Mouse (Mus musculus): ENCODE measurements around the gene Srp72. TPM values are rescaled to one million over a fixed set of nuclear protein-coding genes. Genes with fewer than 3 reads are reported as not detected.

Gene Srp72
- polyA plus RNA-seq (2015; fragmentation: Nextera tagmentation; extraction: Ambion mirVana), result 97.3 and 106 TPM in 2 replicates

GRCm38 (mm10) chr5:76974554-76975285 is at the start of gene Srp72:
Gene Srp72, plus strand, starts transcription at chr5:76974683.
- ATAC-seq (ENCODE audit: insufficient number of reproducible peaks, low FRiP score, low TSS enrichment, low read depth), result peak; percentile 93

DNA sequence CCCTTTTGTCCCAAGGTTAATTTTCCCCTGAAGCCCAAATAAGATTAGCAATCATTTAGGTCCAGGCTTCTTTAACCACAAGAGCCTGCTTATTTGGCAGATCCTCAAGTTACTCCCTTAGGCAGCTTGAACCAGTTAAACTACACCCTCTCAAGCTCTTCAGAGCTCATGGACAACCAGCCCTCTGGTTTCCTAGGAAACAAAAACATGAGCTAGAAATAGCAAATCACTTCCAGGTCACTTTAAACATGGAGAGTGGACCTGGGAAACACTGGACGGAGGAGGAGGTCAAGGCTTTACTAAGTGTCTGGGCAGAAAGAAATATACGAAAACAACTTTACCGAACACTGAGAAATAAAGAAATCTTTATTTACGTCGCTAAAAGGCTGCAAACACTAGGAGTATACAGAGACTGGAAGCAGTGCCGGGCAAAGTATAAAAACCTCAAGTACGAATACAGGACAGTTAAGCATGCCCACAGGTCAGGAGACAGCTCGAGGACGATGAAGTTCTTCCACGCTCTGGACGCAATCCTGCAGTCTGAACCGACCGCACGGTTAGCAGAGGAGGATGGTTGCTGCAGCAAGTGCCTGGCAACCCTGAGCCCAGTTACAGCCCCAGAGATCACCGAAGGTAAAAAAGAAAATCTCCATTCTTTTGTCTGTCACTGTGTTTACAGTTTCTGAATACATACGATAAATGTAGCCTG is 46.2 kb upstream of the Srp72 start:
- WGBS, result 37% methylated on average over 16 of the region's 16 CpGs
- Histone ChIP-seq H3K36me3 (peaks cover 19% of the 10 kb centered on the region), H3K9ac (no peak overlapping the region), H3K27me3 (no peaks in the 10 kb centered on the region), H3K4me2 (replicated peaks) (peak overlapping the region; percentile 38), H3K4me3 (replicated peaks) (peak overlapping the region; percentile 27), H3K27ac (replicated peaks) (peak overlapping the region; percentile 81), H3K9me3 (replicated peaks) (no peaks in the 10 kb centered on the region), H3K4me1 (peaks cover 5% of the 10 kb centered on the region)
- ATAC-seq (ENCODE audit: insufficient number of reproducible peaks, low FRiP score, low TSS enrichment, low read depth), result 0 out of 2 replicates have a peak, but pooled peaks have one; percentile 65

More at GRCm38 (mm10) chr5:76974554-76975285, at the start of gene Srp72:
- H3K27ac ChIP-seq (replicated peaks), result peak within 1 kb of the TSS; percentile 95
- H3K4me1 ChIP-seq, result peaks cover 20% of the 10 kb centered on the region
- H3K9me3 ChIP-seq (replicated peaks), result no peaks in the 10 kb centered on the region
- WGBS, result under 1% methylated on average over 60 of the region's 60 CpGs
- H3K27me3 ChIP-seq, result no peaks in the 10 kb centered on the region
- peak within 1 kb of the TSS; percentile 84 for H3K9ac ChIP-seq
- H3K4me3 ChIP-seq (replicated peaks), result peak within 1 kb of the TSS; percentile 97
- H3K4me2 ChIP-seq (replicated peaks), result peak within 1 kb of the TSS; percentile 81
- peaks cover 36% of the 10 kb centered on the region for H3K36me3 ChIP-seq

- H3K4me3 ChIP-seq (replicated peaks), result no peak overlapping the region
- peaks cover 19% of the 10 kb centered on the region for H3K36me3 ChIP-seq
- ATAC-seq (ENCODE audit: insufficient number of reproducible peaks, low FRiP score, low TSS enrichment, low read depth), result no peak
- H3K27me3 ChIP-seq, result no peaks in the 10 kb centered on the region
- H3K4me1 ChIP-seq, result peaks cover 5% of the 10 kb centered on the region
- no peaks in the 10 kb centered on the region for H3K9me3 ChIP-seq (replicated peaks)
- 66% methylated on average over 7 of the region's 7 CpGs for WGBS
- peak overlapping the region; percentile 38; the same call in 1 of the 2 replicates for H3K4me2 ChIP-seq (replicated peaks)
- H3K27ac ChIP-seq (replicated peaks), result peak overlapping the region; percentile 48; the same call in 1 of the 2 replicates
- no peak overlapping the region for H3K9ac ChIP-seq
Measured at GRCm38 (mm10) chr5:76929180-76929877, 45.2 kb upstream of the Srp72 start.

DNA sequence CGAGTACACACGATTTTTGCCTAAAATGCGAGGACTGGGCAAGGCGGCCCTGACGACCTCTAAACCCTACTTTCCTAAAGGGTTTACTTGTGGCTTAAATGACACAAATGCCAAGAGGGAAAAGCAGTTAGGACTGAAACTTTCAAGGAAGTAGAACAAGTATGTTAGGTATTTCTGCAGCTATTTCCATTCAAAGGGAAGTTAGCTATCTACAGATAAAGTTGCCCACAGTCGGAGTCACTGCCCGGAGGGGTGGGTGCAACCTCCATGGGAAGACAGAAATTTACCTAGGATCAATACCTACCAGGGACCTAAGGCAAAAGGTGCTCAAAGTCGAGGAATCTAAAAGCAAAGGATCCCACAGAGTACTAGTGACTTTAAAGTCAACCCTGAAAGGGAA is 34.8 kb upstream of the Srp72 start:
- ATAC-seq (ENCODE audit: insufficient number of reproducible peaks, low FRiP score, low TSS enrichment, low read depth), result no peak
- Histone ChIP-seq H3K4me1 (no peaks in the 10 kb centered on the region), H3K9ac (no peak overlapping the region), H3K4me2 (replicated peaks) (no peak overlapping the region), H3K9me3 (replicated peaks) (no peaks in the 10 kb centered on the region), H3K4me3 (replicated peaks) (no peak overlapping the region), H3K27ac (replicated peaks) (no peak overlapping the region), H3K27me3 (no peaks in the 10 kb centered on the region), H3K36me3 (peaks cover 13% of the 10 kb centered on the region; the same call in 1 of the 2 replicates)
- 91% methylated on average over 8 of the region's 8 CpGs for WGBS

DNA sequence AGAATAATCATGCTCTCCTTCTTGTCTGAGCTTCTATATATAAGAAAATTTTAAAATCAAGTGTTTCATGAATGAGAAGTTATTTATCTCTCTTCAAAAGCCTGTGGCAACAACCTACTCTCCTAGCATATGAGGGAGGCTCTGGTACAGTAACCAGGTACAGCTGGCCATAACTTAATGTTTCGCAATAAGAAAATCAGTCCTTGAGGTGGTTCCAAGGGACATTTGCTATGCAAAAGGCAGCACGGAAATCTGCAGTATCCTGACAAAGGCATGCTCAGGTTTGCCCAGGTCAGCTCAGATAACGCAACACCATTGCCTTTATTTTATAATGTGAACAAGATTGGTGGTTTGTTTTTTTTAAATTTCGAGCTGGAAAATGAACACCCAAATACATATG is 32.5 kb upstream of the Srp72 start:
- Histone ChIP-seq H3K4me1 (peaks cover 6% of the 10 kb centered on the region; the same call in 1 of the 2 replicates), H3K27me3 (no peaks in the 10 kb centered on the region), H3K4me2 (replicated peaks) (no peak overlapping the region), H3K36me3 (peaks cover 13% of the 10 kb centered on the region; the same call in 1 of the 2 replicates), H3K9ac (no peak overlapping the region), H3K27ac (replicated peaks) (no peak overlapping the region), H3K4me3 (replicated peaks) (no peak overlapping the region), H3K9me3 (replicated peaks) (no peaks in the 10 kb centered on the region)
- ATAC-seq (ENCODE audit: insufficient number of reproducible peaks, low FRiP score, low TSS enrichment, low read depth), result no peak
- 73% methylated on average over 4 of the region's 4 CpGs for WGBS

GRCm38 (mm10) chr5:76942505-76942904 is 32.0 kb upstream of the Srp72 start:
- H3K27me3 ChIP-seq, result no peaks in the 10 kb centered on the region
- no peak for ATAC-seq (ENCODE audit: insufficient number of reproducible peaks, low FRiP score, low TSS enrichment, low read depth)
- H3K4me1 ChIP-seq, result peaks cover 6% of the 10 kb centered on the region; the same call in 1 of the 2 replicates
- WGBS, result 91% methylated on average over 4 of the region's 4 CpGs
- no peak overlapping the region for H3K4me3 ChIP-seq (replicated peaks)
- no peak overlapping the region for H3K4me2 ChIP-seq (replicated peaks)
- no peak overlapping the region for H3K9ac ChIP-seq
- no peak overlapping the region for H3K27ac ChIP-seq (replicated peaks)
- peaks cover 13% of the 10 kb centered on the region; the same call in 1 of the 2 replicates for H3K36me3 ChIP-seq
- H3K9me3 ChIP-seq (replicated peaks), result no peaks in the 10 kb centered on the region

- no peaks in the 10 kb centered on the region for H3K27me3 ChIP-seq
- WGBS, result 69% methylated on average over 6 of the region's 6 CpGs
- H3K9me3 ChIP-seq (replicated peaks), result no peaks in the 10 kb centered on the region
- no peak for ATAC-seq (ENCODE audit: insufficient number of reproducible peaks, low FRiP score, low TSS enrichment, low read depth)
- no peak overlapping the region for H3K9ac ChIP-seq
- H3K36me3 ChIP-seq, result 0 out of 2 replicates have a peak, but pooled peaks cover 5% of the 10 kb centered on the region
- H3K4me2 ChIP-seq (replicated peaks), result no peak overlapping the region
- H3K27ac ChIP-seq (replicated peaks), result no peak overlapping the region
- H3K4me1 ChIP-seq, result peaks cover 13% of the 10 kb centered on the region
- no peak overlapping the region for H3K4me3 ChIP-seq (replicated peaks)
Measured at GRCm38 (mm10) chr5:76944965-76945677, 29.4 kb upstream of the Srp72 start.

- Histone ChIP-seq H3K36me3 (0 out of 2 replicates have a peak, but pooled peaks cover 2% of the 10 kb centered on the region), H3K9me3 (replicated peaks) (no peaks in the 10 kb centered on the region), H3K27me3 (no peaks in the 10 kb centered on the region), H3K4me2 (replicated peaks) (no peak overlapping the region), H3K4me1 (peaks cover 17% of the 10 kb centered on the region), H3K27ac (replicated peaks) (no peak overlapping the region), H3K4me3 (replicated peaks) (no peak overlapping the region), H3K9ac (no peak overlapping the region)
- 47% methylated on average over 2 of the region's 2 CpGs for WGBS
- ATAC-seq (ENCODE audit: insufficient number of reproducible peaks, low FRiP score, low TSS enrichment, low read depth), result no peak
Measured at GRCm38 (mm10) chr5:76945678-76946033, 28.8 kb upstream of the Srp72 start.

DNA sequence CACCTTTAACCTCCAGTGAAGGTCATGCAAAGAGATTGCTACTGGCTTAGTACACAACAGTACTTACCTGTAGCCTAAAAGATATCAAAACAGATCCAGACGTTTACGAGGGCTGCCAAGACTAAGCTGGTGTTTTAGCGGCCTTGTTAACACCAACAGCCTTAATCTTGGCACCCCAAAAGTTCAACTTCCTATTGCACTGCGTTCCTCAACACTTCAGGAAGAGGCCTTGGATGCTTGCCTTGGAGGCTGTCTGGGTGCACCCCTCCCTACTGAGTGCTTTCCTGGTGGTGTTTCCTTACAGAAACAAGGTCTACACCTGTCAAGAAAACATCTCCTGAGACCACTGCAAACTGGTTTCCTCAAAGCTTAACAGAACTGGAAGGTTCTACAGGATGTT is 27.3 kb upstream of the Srp72 start:
- Histone ChIP-seq H3K4me3 (replicated peaks) (no peak overlapping the region), H3K4me1 (peaks cover 17% of the 10 kb centered on the region), H3K9me3 (replicated peaks) (no peaks in the 10 kb centered on the region), H3K27me3 (no peaks in the 10 kb centered on the region), H3K27ac (replicated peaks) (no peak overlapping the region), H3K36me3 (no peaks in the 10 kb centered on the region), H3K9ac (no peak overlapping the region), H3K4me2 (replicated peaks) (no peak overlapping the region)
- 82% methylated on average over 4 of the region's 4 CpGs for WGBS
- ATAC-seq (ENCODE audit: insufficient number of reproducible peaks, low FRiP score, low TSS enrichment, low read depth), result no peak

DNA sequence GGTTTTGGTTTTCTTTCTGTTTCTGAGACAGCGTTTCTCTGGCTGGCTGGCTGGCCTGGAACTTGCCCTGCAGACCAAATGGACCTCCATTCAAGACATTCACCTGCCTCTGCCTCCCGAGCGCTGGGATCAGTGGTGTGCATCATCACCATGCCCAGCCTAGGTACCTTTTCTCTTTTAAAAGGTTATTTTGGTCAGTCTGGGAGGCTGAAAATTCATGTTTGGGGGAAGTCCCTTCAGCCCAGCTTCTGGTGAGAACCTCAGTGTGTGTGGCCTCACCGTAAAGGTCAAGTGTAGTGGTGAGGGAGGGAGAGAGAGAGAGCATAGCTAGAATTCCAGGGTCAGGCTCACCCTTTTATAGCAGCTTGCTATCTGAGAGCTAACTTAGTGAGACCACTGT is 26.7 kb upstream of the Srp72 start:
- WGBS, result 94% methylated on average over 4 of the region's 4 CpGs
- Histone ChIP-seq H3K4me3 (replicated peaks) (no peak overlapping the region), H3K9ac (no peak overlapping the region), H3K9me3 (replicated peaks) (no peaks in the 10 kb centered on the region), H3K27ac (replicated peaks) (no peak overlapping the region), H3K27me3 (no peaks in the 10 kb centered on the region), H3K4me1 (peaks cover 23% of the 10 kb centered on the region), H3K4me2 (replicated peaks) (no peak overlapping the region), H3K36me3 (no peaks in the 10 kb centered on the region)
- ATAC-seq (ENCODE audit: insufficient number of reproducible peaks, low FRiP score, low TSS enrichment, low read depth), result no peak

All from embryonic facial prominence, embryonic 15.5 days (tissue).